Mouse (Mus musculus) pancreas, adult 10 weeks (tissue): ENCODE data around the gene Mptx2. TPM values are rescaled to one million over a fixed set of nuclear protein-coding genes. Genes with fewer than 3 reads are reported as not detected.

ENCODE experiments used
- polyA plus RNA-seq: library from polyadenylated mRNA; stranded (reverse); fragments of 350-450 nt; fragmentation: Illumina TruSeq; extraction: RNeasy Lipid Tissue Mini Kit (QIAGEN cat#74804); gene quantifications from one replicate; pipeline ENCODE4 v1.2.3, GENCODE M21; 2015; ENCODE audit warnings: low read depth, low replicate concordance; ENCODE audit not compliant: insufficient read depth

Mptx2 gene
- not detected for polyA plus RNA-seq

GRCm38 (mm10) chr1:173277677-173278076 is at the start of gene Mptx2:
TSS of gene Mptx2 (minus strand) at chr1:173277777.

GRCm38 (mm10) chr1:173265701-173266100 is 11.9 kb downstream of the Mptx2 start, which contains the start of gene Olfr418:
TSS of gene Olfr418 (plus strand) at chr1:173266001.

GRCm38 (mm10) chr1:173227081-173227480 is 50.5 kb downstream of the Mptx2 start, which contains the start of gene Fcer1a:
TSS of gene Fcer1a (minus strand) at chr1:173227214.

Other genes starting within 250 kb of the Mptx2 start
- gene Olfr1408, start 140.4 kb downstream of the Mptx2 start, polyA plus RNA-seq = not detected
- not detected for gene Olfr1406, start 87.1 kb downstream of the Mptx2 start, polyA plus RNA-seq
- gene Olfr218, start 80.0 kb downstream of the Mptx2 start, polyA plus RNA-seq = not detected
- gene Olfr1404, start 65.4 kb downstream of the Mptx2 start, polyA plus RNA-seq = not detected
- gene Fcer1a, start 50.6 kb downstream of the Mptx2 start, polyA plus RNA-seq = not detected
- gene Olfr418, start 11.8 kb downstream of the Mptx2 start, polyA plus RNA-seq = not detected
- gene Ackr1, start 56.0 kb upstream of the Mptx2 start, polyA plus RNA-seq = 5.7 TPM
- gene Aim2, start 73.1 kb upstream of the Mptx2 start, polyA plus RNA-seq = not detected
- gene Cadm3, start 89.9 kb upstream of the Mptx2 start, polyA plus RNA-seq = 6.4 TPM
- 0.28 TPM for gene Ifi206, start 213.3 kb upstream of the Mptx2 start, polyA plus RNA-seq